Mouse (Mus musculus) lung, adult 2 months (tissue): ENCODE data around the gene Otp. TPM values are rescaled to one million over a fixed set of nuclear protein-coding genes. Genes with fewer than 3 reads are reported as not detected.

Experiments
- DNase-seq: peaks from one replicate; pipeline ENCODE4 v3.0.0; 2022
- H3K4me1 ChIP-seq: fragments of 200-500 bp; 2 replicates; pipeline ENCODE4 v1.6.1; 2011; ENCODE audit warnings: low read length; ENCODE audit not compliant: control insufficient read depth, insufficient read depth
- H3K4me3 ChIP-seq: fragments of 200-500 bp; replicated peaks from 2 replicates; pipeline ENCODE3; 2011; ENCODE audit warnings: low read depth, mild to moderate bottlenecking, control low read depth, low read length; ENCODE audit errors: extremely low read depth
- CTCF ChIP-seq: fragments of 200-500 bp; IDR thresholded peaks from 2 replicates; pipeline ENCODE4 v1.5.1; 2011; ENCODE audit warnings: mild to moderate bottlenecking, low read length, control low read depth; ENCODE audit not compliant: insufficient read depth
- POLR2A ChIP-seq: fragments of 200-500 bp; IDR thresholded peaks from 2 replicates; pipeline ENCODE4 v1.6.1; 2011; ENCODE audit warnings: low read depth, mild to moderate bottlenecking, control low read depth, low read length, borderline replicate concordance; ENCODE audit errors: extremely low read depth
- WGBS: fragments of 180-500 bp; shearing (Covaris S2); methylation state at CpG from one replicate; pipeline ENCODE4 v1.1.7; 2018; 5-methylcytosine and 5-hydroxymethylcytosine counted together
- polyA plus RNA-seq: library from polyadenylated mRNA; depleted of rRNA; stranded (reverse); fragments of >200 nt; gene quantifications from 2 replicates; pipeline ENCODE4 v1.2.3, GENCODE M21; 2012

Otp gene
- polyA plus RNA-seq, 1 experiment, result not detected

GRCm38 (mm10) chr13:94858016-94858575 lies 17.3 kb upstream of the Otp start:
- no peak for DNase-seq
- WGBS, result 76% methylated on average over 8 of the region's 8 CpGs
- TF ChIP-seq CTCF, result no peak
- TF ChIP-seq POLR2A, result no peak
- no peaks in the 10 kb centered on the region for H3K4me1 ChIP-seq
- no peak overlapping the region for H3K4me3 ChIP-seq

GRCm38 (mm10) chr13:94859256-94859655 lies 16.1 kb upstream of the Otp start:
- no peak for DNase-seq
- H3K4me1 ChIP-seq, result no peaks in the 10 kb centered on the region
- no peak for TF ChIP-seq CTCF
- TF ChIP-seq POLR2A, result no peak
- H3K4me3 ChIP-seq, result no peak overlapping the region
- 47% methylated on average over 8 of the region's 8 CpGs for WGBS

- 54% methylated on average over 5 of the region's 5 CpGs for WGBS
- DNase-seq, result no peak
- Histone ChIP-seq H3K4me1 (no peaks in the 10 kb centered on the region), H3K4me3 (no peak overlapping the region)
- TF ChIP-seq CTCF (no peak), POLR2A (no peak)
These were observed 12.7 kb upstream of the Otp start for GRCm38 (mm10) chr13:94862491-94863230.

- no peak for DNase-seq
- TF ChIP-seq POLR2A (no peak), CTCF (no peak)
- no peak overlapping the region for H3K4me3 ChIP-seq
- 39% methylated on average over 2 of the region's 2 CpGs for WGBS
- H3K4me1 ChIP-seq, result no peaks in the 10 kb centered on the region
These were observed 8.5 kb upstream of the Otp start for GRCm38 (mm10) chr13:94866906-94867305.

GRCm38 (mm10) chr13:94867772-94868171 lies 7.6 kb upstream of the Otp start:
- DNase-seq, result no peak
- TF ChIP-seq CTCF, result no peak
- TF ChIP-seq POLR2A, result no peak
- 61% methylated on average over 4 of the region's 4 CpGs for WGBS

GRCm38 (mm10) chr13:94868478-94868950 lies 6.9 kb upstream of the Otp start:
- 2% methylated on average over 32 of the region's 35 CpGs for WGBS
- peak overlapping the region; percentile 14 for H3K4me3 ChIP-seq
- no peak for DNase-seq
- TF ChIP-seq CTCF, result no peak
- TF ChIP-seq POLR2A, result no peak
- H3K4me1 ChIP-seq, result no peaks in the 10 kb centered on the region

More at GRCm38 (mm10) chr13:94867772-94868171, 7.6 kb upstream of the Otp start:
- Histone ChIP-seq H3K4me3 (no peak overlapping the region), H3K4me1 (no peaks in the 10 kb centered on the region)

- TF ChIP-seq POLR2A (no peak), CTCF (no peak)
- DNase-seq, result no peak
- WGBS, result 5% methylated on average over 8 of the region's 8 CpGs
- H3K4me1 ChIP-seq, result no peaks in the 10 kb centered on the region
- H3K4me3 ChIP-seq, result no peak overlapping the region
These were observed 5.9 kb upstream of the Otp start for GRCm38 (mm10) chr13:94869541-94869940.

GRCm38 (mm10) chr13:94870071-94870460 lies 5.3 kb upstream of the Otp start:
- no peaks in the 10 kb centered on the region for H3K4me1 ChIP-seq
- no peak overlapping the region for H3K4me3 ChIP-seq
- TF ChIP-seq CTCF, result no peak
- TF ChIP-seq POLR2A, result no peak
- DNase-seq, result no peak
- 5% methylated on average over 9 of the region's 9 CpGs for WGBS

GRCm38 (mm10) chr13:94870461-94871186 lies 4.8 kb upstream of the Otp start:
- H3K4me3 ChIP-seq, result no peak overlapping the region
- no peaks in the 10 kb centered on the region for H3K4me1 ChIP-seq
- DNase-seq, result no peak
- 4% methylated on average over 21 of the region's 21 CpGs for WGBS
- TF ChIP-seq CTCF (no peak), POLR2A (no peak)
